Mouse (Mus musculus): Measurements from ENCODE around the gene Elmsan1.

The Elmsan1 gene

DNA sequence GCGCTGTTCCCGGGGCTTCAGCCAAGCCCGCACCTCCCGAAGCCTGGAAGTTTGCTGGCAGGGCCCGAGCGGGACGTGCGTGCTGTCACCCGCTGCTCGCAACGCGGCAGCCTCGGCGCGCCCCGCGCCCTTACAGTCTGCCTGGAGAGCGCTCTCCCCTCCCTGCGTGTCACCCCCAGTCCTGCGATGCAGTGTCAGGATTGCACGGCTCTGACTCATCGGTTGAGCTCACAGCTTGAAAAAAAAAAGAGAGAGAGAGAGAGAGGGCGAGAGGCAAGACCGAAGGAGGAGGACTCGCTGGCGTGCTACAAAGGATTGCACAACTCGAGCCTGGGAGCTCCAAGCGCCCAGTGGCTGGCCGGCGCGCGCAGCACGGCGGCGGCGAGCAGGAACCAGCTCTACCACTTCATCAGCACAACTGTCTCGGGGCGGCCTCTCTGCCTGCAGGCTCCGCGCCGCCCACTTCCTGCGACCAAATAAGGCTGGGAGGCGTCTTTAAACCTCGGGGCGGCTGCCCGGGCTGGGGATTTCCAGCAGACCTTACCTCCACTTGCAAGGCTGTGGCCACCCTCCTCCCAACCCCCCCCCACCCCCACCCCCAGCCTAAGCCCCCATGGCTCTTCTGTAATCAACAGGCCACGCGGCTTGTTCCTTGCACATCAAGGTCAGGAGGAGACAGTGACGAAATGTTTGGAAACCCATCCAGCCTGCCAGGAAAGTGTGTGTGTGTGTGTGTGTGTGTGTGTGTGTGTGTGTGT lies 24.9 kb downstream of the Elmsan1 start:
- peak; percentile 81 to 87 for DNase-seq (ENCODE audit: low spot score in 2 of 2)

DNA sequence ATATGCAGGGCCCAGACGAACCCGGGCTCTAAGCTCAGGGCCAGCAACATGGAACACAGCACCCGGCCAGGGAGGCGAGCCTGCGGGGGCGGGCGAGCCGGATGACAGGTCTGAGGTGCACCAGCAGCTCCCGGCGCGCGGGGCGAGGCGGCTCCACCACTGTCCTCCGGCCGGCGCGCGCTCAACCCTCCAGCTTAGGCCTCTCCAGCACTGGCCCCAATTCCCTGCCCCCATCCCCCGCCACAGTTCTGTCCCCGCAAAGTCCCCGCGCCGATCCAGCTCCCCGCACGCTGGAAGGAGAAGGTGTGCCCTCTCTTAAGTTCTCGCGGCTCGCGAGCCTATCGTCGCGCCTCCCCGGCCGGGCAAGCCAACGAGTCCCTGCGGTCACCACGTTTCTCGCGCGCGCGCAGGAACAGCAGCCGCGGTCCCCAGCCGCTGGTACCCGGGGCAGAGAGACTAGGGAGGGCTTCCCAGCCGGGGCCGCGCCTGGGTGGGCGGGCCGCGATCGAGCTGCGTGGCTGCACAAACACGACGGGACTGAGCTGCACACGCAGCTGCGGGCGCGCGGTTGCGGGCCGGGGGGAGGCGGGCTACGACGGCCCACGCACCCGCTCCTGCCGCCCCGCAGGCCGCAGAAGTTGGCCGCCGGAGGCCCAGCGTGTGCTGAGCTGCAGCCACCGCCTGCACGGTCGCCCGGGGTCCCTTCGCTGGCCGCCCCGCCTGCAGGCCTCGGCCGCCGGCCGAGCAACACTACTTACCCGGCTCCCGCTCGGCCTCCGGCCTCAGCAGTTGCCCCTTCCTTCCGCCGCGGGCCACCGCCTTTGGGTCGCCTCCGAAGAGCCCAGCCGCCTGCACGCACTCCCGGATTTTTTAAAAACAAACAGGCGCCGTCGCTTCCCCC lies 25.7 kb downstream of the Elmsan1 start:
- peak in 1 of 2 experiments; percentile 58 for DNase-seq (ENCODE audit: low spot score in 2 of 2)

DNA sequence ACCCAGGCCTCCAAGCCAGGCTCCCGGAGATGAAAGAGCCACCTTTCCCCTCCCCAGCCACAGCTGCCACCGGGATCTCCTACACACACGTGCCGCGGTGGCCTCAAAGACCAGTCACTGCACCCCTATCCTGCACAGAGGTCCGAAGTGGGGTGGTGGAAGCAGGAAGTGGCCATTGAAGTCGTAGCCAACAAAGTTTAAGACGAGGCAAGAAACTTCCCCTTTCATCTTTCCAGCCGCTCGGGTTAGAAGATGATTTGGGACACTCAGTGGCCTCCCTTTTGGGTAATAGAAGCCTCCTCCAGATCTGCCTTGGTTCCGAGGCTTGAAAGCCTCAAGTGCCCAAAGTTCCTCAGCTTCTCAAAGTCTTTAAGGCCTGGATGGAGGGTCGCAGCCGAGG lies 26.4 kb downstream of the Elmsan1 start:
- no peak for DNase-seq (ENCODE audit: low spot score in 2 of 2)

DNA sequence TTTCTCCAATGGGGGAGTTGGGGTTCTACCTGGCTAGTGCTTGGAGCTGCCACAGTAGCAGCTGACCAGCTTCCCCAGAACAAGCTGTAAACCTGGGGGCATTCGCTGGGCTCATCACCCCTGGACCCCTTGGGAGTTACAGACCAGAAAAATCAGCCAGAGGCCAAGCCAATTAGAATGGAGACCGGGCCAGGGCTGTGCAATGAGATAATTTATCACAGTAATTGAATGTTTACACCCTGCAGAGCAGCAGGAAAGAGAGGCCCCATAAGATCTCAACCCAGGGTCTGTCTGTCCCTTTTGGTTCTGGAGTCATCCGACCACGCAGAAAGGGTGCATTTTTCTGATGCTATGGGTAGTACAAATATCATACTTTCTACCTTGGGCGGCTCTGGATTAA lies 26.9 kb downstream of the Elmsan1 start:
- DNase-seq (ENCODE audit: low spot score in 2 of 2): no peak

DNA sequence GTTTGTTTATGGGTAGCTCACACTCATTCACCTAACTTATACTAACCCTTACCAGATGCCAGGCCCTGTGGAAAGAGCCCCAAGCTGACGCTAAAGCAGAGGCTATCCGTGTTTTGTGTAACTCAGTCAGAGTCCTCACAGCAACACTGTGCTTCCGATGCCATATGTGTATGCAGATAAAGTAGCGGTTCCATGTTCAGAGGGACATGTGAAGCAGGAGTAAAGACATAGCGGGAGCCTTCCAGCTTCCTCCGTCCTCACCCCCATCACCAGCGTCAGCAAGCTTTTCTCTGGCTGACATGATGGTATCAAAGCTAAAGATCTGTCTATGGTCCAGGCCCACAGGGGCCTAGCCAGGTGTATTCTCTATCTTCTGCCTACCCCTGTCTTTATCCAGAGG lies 27.5 kb downstream of the Elmsan1 start:
- DNase-seq (ENCODE audit: low spot score in 2 of 2): no peak

DNA sequence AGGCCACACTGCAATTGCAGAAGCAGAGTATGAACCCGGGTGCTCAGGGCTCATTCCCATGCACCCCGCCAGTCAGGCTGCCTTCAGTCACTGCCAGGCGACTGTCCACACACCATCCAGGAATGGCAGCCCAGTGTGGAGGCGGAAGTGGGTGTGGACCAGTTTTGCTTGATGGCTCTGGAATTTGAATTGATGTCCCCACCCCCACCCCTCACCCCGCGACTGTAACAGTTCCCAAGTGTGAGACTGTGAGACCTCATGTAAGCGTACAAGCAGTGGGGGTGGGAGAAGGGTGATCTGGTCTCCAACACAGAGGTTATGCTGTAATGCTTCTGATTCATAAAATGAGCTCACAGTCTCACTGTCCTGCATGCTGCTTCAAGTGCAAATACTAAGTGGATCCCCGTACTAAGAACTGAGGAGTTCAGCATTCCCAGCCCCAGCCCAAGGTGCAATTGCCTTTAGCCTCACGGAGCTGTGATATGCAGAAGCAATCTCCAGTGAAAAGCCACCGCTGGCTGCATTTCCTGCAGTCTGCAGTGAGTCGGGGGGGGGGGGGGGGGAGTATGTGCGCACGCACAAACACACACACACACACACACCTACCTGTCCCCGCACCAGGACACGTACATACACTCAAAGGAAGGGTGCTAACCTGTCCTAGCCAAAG lies 28.4 kb downstream of the Elmsan1 start:
- DNase-seq (ENCODE audit: low spot score in 2 of 2): no peak

DNA sequence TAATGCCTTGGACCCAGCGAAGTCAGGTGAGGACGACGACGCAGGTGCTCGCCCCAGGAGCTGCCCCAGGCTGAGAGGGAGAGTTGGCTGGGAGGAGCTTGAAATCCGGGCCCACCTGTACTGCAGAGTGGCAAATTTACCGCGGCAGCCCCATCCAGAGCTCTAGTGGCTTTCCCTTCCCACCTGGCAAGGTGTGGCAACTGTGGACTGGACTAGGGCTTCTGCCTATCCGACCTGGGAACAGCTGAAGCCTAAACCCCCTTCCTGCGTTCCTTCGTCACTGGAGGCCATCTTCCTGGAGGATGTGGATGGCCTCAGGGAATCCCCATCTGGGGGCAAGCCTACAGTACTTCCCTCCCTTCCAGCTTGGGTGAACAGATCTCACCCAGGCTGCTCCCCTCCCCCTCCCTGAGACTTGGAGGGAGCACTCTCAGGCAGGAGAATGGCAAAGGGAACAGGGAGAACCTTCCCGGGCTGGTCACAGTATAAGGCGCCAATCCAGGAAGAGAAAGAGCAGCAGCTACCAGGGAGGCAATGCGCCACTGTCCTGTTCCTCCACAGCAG lies 29.7 kb downstream of the Elmsan1 start:
- DNase-seq (ENCODE audit: low spot score in 2 of 2): no peak

DNA sequence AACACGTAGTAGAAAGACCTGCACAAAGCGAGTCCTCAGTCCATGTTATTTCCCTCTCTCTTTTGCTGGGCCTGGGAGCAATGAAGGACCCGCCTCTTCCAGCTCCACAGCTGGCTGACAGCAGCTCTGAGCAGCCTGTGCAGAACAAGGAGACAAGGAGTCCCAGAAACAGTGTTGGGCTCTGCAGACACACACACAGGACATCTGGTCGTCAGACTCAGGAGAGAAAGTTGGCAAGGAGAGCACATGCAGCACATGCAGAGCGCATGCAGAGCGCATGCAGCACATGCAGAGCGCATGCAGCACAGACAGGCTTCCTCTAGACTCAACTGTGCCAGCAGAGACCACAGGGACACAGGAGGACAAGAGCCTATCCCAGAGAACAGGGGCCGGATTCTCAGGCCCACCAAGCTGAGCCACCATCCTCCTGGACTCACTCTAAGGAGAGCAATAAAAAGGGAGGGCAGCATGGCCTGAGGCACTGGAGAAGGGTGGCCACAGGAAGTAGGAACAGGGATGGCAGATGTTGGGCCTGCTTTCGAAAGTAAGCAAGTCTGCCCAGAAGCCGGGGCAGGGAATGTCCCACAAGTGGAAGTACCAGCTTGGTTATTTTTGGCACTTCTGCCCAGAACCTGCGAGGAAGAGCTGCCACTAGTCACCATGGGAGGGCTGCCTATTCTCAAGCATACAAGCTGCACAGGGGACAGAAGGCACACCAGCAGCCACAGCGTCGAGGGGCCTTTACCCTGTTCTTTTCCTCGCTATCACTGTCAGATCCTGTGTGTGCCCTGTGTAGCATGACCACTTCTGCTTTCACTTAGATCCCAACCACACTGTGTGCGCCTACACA lies 30.7 kb downstream of the Elmsan1 start:
- DNase-seq (ENCODE audit: low spot score in 2 of 2): no peak

DNA sequence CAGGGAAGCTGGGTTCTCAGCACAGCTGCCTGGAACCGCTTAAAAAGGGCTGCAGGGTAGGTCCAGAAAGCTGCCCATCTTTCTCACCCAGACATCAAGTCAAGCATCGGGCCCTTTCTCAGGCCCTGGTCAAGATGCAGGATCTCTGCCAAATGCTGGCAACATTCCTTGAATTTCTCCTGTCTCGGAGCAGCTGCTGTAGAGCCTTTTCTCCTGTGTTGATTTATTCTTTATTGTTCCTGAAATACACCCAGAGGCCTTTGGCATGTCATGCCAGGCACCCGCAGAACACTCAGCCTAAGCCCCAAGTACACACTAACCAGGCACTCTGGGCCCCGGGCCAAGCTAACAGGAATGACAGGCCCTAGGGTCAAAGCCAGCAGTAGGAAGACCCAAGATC lies 31.7 kb downstream of the Elmsan1 start:
- no peak for DNase-seq (ENCODE audit: low spot score in 2 of 2)

DNA sequence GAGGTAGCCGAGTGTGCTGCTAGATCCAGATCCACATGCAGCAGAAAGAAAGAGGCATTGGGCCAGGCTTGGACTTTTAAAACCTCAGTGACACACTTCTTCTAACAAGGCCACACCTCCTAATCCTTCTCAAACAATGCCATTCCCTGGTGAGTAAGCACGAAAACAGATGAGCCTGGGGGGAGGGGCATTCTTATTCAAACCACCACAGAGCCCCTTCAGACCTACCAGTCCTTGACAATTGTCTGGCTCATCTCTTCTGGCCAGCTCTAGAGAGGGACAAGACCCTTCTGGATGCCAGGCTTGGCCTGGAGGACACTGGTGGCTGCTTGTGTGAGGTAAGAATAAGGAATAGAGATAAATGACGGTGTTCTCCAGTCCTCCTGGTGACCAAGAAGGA lies 32.1 kb downstream of the Elmsan1 start:
- no peak for DNase-seq (ENCODE audit: low spot score in 2 of 2)

DNA sequence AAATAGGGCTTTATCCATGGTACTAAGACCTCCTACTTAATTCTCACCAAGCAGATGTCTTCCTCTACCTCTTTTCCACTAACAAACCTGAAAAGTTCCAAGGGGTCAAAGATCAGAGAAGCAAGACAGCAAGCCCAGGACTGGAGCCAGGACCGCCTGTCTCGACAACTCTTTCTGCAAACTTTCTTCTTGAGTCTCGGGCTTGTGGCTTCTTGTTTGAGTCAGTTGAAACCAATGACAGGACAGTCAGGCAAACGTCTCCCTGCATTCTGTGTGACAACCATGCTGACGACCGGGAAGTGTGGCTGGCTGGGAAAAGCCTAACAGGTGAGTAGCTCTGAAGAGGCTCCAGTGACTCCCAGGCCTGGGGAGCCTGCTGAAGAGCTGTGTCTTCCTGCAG lies 33.1 kb downstream of the Elmsan1 start:
- no peak for DNase-seq (ENCODE audit: low spot score in 2 of 2)

DNA sequence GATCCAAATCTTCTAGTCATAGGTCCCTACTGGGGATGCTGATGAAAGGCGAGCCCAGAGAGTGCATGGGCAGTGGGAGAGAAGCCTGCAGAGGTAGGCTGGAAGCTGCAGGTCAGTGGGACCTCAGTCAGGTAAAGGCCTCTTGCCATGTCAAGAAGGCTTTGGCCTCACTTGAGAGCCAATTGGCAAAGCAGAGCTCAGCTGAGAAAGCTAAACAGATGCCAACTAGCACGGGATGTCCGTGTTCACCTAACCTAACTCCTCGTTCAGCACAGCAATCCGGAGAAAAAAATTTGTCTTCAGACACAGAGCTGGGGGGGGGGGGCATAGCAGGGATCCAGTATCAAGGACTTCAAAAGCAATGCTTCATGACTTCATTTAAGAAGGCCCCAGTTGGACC lies 33.7 kb downstream of the Elmsan1 start:
- DNase-seq (ENCODE audit: low spot score in 2 of 2): no peak

DNA sequence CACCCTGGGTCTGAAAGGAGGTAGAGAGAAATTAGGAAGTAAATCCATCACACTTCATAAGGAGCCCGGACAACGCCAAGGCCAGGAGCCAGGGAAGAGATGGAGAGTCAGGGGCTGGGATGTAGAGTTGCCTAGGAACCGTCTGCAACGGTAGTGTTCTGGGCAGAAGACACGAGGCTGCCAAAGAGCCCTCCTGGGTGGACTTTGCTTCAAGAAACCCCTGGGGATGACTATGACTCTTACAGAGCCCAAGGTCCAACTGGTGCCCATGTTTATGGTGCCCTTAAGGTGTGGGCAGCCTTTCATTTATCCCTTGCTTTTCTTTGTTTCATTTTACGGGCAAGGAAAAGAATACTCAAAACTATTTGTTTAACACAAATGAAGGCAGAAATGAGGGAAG lies 36.7 kb downstream of the Elmsan1 start:
- DNase-seq (ENCODE audit: low spot score in 2 of 2): no peak

DNA sequence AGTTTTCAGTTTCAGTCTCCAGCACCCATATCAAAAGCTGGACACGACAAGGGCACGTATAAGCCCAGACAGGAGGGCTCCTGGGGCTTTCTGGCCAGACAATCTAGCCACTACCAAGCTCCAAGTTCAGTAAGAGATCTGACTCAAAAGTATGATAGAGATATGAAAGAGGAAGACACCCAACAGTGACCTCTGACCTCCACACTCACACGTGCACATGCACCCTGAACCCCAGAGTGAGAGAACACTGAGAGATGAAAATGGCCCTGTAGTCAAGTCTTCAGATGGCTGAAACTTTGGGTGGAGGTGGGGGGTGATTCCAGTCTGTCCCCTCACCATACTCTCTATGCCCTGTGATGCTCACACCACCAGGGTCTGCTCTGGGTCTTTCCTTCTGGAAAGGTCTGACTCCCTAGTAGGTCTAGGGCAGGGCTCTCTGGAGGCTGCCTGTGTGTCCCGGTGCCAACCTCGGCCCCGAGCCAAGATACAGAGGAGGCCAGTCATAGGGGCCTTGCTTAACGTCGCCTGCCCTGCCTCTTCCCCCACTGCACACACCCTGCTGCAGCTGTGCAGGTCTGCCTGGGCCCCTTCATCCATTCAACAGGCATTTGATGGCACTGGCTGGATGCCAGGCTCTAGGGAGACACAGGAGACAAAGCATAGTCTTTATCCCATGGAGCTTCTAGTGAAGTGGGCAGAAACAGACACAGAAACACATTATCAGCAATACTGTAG lies 37.8 kb downstream of the Elmsan1 start:
- peak in 1 of 2 experiments; percentile 43 for DNase-seq (ENCODE audit: low spot score in 2 of 2)

DNA sequence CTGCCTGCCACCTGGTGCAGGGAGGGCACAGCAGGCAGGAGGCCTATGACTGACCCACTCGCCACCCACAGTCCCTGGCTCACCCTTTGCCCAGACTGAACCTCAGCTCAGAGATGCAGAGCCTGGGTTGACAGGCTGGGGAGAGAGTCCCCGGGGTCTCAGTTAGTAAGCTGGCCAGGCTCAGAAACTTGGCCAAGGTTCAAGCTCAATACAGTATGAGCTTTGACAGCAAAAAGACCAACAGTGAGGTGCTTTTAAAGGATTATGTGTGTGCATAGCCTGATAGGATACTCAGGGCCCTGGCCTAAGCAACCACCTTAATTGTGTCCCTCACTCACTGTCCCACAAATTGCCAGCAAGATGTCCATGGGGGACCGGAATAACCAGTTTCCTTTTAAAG lies 38.6 kb downstream of the Elmsan1 start:
- DNase-seq (ENCODE audit: low spot score in 2 of 2): no peak

DNA sequence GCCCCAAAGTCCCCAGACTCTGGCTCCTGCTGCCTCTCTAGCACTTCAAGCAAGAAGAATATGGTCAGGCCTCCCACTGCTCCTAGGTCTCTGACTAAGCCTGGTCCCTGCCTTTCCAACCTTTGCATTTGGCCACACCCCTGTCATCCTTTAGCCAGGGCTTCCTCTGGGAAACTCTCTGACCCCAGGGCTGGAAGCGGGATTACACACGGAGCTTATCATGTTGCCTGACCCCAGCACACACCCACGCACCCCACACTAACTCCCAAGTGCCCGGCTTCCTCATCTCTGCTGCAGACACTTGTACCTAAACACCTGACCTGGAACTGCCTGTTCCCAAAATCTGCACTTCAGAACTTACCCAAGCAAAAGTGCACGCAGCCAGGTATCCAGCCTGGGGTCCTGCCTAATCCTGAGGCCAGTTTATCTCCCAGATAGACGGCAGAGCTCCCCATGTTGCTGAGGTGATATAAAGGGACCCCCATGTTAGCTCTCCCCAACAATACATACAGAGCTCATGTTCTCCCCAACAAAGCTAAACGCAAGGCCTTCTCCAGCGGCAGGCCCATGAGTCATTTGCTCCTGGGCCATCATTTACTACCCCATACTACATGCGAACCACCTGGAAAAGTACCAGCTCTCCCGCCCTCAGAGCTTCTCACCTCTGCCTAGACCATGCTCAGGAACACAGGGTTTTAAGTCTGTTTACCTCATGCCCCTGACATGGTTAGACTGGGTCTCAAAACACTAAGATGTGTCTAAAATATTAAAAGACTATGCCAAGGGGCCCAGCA lies 39.8 kb downstream of the Elmsan1 start:
- DNase-seq (ENCODE audit: low spot score in 2 of 2): no peak

DNA sequence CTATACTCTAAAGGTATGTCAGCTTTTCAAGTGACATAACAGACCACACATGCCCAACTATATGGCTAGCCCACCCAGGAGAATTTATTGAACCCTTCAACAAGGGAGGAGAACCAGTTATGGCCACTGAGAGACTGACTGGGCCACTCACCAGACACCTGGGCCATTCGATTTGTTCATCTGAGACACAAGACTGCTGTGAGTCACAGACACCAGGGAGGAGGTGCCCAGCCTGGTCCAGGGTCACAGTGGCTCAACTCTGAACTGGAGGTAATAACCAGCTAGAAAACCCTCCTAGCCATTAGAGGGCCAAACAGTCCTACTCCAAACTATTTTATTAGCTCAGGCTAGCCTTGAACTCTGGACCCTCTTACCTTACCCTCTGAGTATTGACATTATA lies 40.6 kb downstream of the Elmsan1 start:
- DNase-seq (ENCODE audit: low spot score in 2 of 2): no peak

DNA sequence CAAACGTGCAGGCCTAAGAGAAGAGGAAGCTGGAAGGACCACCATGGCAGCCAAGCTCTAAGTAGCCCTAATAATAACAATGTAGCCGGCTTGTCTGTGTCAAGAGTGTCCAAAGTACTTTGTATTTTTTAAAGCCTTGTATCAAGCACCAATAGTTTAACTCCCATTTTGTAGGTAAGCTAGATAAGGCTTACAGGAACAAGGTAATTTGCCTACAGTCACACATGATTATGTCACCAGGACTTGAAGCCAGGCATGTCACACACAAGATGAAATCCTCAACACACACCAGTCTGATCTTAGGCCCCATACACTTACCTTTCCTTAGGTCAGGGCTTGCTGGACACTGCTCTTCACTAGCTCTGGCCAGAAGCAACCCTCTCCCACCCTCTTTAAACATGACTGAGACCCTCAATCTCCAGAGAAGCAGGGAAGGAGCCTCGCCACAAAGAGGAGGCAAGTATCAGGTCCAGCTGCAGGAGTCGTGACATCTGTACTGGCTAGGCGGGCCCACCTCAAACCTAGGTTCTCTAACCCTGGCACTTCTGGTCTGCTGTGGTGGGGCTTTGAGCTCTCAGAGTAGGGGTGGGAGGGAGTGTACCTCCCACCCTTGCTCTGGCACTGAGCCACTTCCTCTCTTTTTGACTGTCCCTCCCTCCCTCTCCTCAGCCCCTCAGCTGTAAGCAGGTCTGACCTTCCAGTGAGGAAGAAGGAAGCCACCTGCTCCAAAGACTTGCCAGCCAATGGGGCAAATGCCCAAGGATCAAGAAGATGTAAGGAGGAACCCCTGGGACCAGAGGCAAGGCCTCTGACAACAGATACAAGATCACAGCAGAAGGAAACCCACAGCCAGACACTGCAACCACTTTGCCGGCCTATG lies 41.6 kb downstream of the Elmsan1 start:
- DNase-seq (ENCODE audit: low spot score in 2 of 2): no peak

Measured in frontal cortex, postnatal 14 days (tissue).